Mouse (Mus musculus): ENCODE data around the gene Tmem230.

DNA sequence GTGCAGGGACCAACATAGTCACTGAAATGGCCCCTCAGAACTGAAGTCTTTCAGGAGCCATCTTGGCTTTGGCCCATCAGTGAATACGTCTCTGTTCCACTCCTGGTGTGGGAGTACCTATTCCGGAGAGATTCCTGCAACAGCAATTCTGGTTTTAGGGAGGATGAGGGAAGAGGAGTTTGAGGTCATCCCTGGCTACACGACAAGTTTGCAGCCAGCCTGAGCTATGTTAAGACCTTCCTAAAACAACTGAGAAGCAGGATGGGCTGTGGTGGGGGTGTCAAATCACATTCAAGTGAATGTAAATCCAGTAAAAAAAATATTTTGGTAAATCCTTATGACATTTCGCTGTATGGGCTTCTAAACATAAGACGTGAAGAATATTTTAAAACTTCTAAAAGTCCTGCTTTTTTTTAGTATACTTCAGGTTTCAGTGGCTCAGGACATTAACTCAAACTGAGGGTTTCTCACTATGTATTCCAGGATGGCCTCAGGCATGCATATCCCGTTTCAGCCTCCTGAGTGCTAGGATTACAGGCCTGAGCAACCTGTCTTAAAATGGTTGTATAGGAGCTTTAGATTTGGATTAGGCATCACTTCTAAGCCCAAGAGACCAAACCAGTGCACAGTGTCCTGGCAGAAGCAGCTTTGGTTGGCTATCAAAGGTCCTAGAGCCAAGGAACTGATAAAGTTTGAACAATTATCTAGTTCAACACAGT, 9.9 kb upstream of the Tmem230 start:
- TF ChIP-seq CTCF (IDR thresholded peaks at IDR 0.05; ENCODE audit: low read depth) (no peak), EP300 (IDR thresholded peaks at IDR 0.05; ENCODE audit: low read depth) (no peak)
